Mouse (Mus musculus) bone marrow, adult 2 months (tissue): ENCODE results near the gene Rfx8. TPM values are rescaled to one million over a fixed set of nuclear protein-coding genes. Genes with fewer than 3 reads are reported as not detected.

ENCODE experiments used
- H3K27ac ChIP-seq: fragments of 200-500 bp; 2 replicates; pipeline ENCODE4 v1.5.1; 2012; ENCODE audit warnings: low read depth, mild to moderate bottlenecking, control low read depth, inconsistent platforms, low read length; ENCODE audit not compliant: control insufficient read depth, poor library complexity, insufficient read depth
- H3K4me1 ChIP-seq: fragments of 200-500 bp; 2 replicates; pipeline ENCODE4 v1.6.1; 2011; ENCODE audit warnings: low read length; ENCODE audit not compliant: control insufficient read depth, insufficient read depth
- H3K4me3 ChIP-seq: fragments of 200-500 bp; replicated peaks from 2 replicates; pipeline ENCODE3; 2011; ENCODE audit warnings: mild to moderate bottlenecking, low read depth, low read length, control low read depth; ENCODE audit not compliant: control insufficient read depth
- CTCF ChIP-seq: fragments of 200-500 bp; IDR thresholded peaks from 2 replicates; pipeline ENCODE4 v1.5.1; 2011; ENCODE audit warnings: low read length, control low read depth; ENCODE audit not compliant: control insufficient read depth, insufficient read depth
- POLR2A ChIP-seq: fragments of 200-500 bp; IDR thresholded peaks from 2 replicates; pipeline ENCODE4 v1.6.1; 2011; ENCODE audit warnings: low read depth, mild to moderate bottlenecking, control low read depth, low read length, borderline replicate concordance; ENCODE audit not compliant: control insufficient read depth
- WGBS: fragments of 180-500 bp; shearing (Covaris S2); methylation state at CpG from one replicate; pipeline ENCODE4 v1.1.7; 2018; 5-methylcytosine and 5-hydroxymethylcytosine counted together
- polyA plus RNA-seq: library from polyadenylated mRNA; stranded (reverse); fragments of >200 nt; gene quantifications from 2 replicates; pipeline ENCODE4 v1.2.4, GENCODE M21; 2011; ENCODE audit warnings: low replicate concordance; ENCODE audit not compliant: missing spikeins, insufficient read depth, insufficient read length

Rfx8 gene
- polyA plus RNA-seq: not detected in 2 replicates

DNA sequence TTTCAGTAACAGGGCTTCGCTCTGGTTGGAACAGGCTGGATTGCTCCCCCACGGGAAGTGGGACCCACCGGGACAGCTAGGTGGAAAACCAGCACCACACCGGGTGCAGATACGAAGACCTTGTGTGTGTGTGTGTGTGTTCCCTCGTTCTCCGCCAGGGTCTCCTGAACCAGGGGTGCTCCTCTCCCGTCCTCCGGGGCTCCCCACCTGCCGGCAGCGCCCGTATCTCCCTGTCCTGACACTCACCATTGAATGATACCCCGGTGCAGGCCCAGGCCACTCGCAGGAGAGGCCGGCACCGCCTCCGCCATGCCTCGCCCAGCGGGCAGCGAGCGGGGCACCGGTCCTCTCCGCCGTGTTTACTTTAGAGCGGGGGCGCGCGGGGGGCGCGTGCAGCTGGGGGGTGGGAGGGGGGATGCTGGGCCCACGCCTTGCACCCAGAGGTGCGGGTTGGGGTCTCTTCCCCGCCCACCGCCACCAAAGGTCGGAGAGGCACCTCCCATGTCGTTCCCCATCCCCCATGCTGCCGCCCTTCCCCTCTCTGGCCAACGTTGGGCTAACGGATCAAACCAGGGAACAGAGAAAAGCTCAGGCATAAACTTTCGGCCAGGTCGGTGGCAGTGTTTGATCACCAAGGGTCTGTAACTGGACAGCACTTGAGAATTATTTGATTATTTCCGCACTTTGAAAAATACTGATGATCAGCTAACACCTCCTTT lies at the start of gene Rfx8:
Rfx8 (minus strand) TSS at position 366 of the 719 bp plus-strand sequence.
- Histone ChIP-seq H3K4me1 (no peaks in the 10 kb centered on the region), H3K4me3 (peak within 1 kb of the TSS; percentile 9), H3K27ac (no peak within 1 kb of the TSS)
- TF ChIP-seq CTCF (no peak), POLR2A (no peak)
- WGBS: 30% methylated on average over 42 of the region's 42 CpGs

DNA sequence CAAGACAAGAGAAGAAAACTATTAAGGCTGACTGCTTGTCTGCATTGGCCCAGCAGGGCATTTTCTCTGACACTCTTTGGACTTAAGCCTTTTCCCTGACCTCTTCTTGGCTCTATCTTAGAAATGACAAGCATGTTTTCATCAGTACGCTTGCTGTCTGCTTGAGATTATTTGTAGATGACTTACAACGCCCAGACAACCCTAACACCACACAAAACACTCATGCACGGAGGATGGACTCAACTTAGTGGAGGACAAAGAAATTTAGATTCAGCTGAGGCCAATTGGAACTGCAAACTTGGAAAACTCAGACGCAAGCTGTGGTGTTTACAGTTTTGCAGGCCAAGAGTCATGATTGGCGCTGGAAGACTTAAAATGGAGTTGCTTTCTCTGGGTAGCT lies 49.6 kb upstream of the Rfx8 start:
- H3K27ac ChIP-seq: no peak overlapping the region
- TF ChIP-seq POLR2A (no peak), CTCF (no peak)
- 80% methylated on average over 5 of the region's 5 CpGs for WGBS
- no peak overlapping the region for H3K4me3 ChIP-seq
- H3K4me1 ChIP-seq: no peaks in the 10 kb centered on the region; the same call in 1 of the 2 replicates

DNA sequence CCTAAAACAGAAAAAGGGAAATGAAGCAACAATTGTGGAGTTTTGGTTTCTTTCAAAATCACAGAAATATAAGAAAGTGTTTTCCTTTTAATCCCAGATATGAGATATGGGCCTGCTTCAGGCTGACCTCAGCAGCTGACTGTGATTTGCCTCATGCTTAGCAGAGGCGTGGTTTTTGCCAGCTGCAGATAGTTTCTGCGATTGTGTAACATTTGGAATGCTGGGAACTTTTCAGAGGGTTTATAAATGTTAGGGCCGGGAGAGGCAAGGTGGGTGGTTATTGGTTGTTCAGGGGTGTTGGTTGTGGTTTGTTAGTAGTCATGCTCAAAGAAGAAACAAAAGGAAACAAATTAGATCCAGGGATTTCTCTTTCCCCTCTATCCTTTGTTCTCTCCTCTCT lies 47.2 kb upstream of the Rfx8 start:
- Histone ChIP-seq H3K4me1 (no peaks in the 10 kb centered on the region; the same call in 1 of the 2 replicates), H3K27ac (no peak overlapping the region), H3K4me3 (no peak overlapping the region)
- TF ChIP-seq CTCF: no peak
- no peak for TF ChIP-seq POLR2A
- 58% methylated on average over 3 of the region's 3 CpGs for WGBS

DNA sequence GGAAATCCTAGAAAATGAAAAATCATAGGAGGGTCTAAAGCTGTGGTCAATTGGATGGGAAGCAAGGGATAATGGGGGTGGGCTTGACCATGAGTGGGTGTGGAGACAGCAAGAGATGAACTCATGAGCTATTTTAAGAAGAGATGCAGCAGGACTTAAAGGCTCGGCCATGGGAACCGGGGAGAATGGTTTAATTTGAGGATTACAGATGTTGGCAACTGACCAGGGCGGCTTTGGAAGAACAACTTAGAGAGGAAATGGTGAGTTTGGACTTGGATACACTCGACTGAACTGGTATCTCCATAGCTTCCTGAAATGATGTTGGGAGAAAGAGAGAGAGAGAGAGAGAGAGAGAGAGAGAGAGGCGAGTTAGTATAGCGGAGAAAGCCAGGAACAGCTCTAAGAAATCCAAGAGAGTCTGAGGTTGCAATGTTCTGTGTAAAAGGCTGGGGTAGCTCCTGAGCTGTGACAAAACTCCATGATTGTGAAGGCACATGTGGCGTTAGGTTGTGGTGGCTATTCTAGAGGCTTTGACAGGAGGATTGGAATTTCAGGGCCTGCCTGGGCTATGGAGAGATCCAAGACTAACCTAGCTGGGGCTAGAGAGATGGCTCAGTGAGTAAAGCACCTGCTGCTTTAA lies 45.2 kb upstream of the Rfx8 start:
- no peak for TF ChIP-seq CTCF
- TF ChIP-seq POLR2A: no peak
- WGBS: 79% methylated on average over 7 of the region's 7 CpGs
- Histone ChIP-seq H3K27ac (no peak overlapping the region), H3K4me1 (peaks cover 2% of the 10 kb centered on the region; the same call in 1 of the 2 replicates), H3K4me3 (no peak overlapping the region)

DNA sequence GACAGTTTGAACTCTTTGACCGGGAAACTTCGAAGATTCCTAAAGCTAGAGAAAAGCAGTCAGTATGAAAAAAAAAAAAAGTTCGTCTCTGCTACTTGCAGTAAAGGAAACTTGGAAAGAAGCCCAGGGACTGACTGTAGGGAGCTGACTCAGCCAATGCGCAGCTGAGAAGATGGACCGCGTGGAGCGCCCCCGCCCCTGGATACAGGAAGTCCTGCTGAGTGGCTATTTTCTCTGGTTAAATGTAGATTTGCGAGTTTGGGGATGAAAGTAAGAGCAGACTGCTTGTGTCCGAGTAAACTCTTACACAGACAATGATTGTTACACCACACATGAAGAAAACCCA lies 41.2 kb upstream of the Rfx8 start:
- Histone ChIP-seq H3K27ac (no peak overlapping the region), H3K4me3 (no peak overlapping the region), H3K4me1 (0 out of 2 replicates have a peak, but pooled peaks cover 2% of the 10 kb centered on the region)

DNA sequence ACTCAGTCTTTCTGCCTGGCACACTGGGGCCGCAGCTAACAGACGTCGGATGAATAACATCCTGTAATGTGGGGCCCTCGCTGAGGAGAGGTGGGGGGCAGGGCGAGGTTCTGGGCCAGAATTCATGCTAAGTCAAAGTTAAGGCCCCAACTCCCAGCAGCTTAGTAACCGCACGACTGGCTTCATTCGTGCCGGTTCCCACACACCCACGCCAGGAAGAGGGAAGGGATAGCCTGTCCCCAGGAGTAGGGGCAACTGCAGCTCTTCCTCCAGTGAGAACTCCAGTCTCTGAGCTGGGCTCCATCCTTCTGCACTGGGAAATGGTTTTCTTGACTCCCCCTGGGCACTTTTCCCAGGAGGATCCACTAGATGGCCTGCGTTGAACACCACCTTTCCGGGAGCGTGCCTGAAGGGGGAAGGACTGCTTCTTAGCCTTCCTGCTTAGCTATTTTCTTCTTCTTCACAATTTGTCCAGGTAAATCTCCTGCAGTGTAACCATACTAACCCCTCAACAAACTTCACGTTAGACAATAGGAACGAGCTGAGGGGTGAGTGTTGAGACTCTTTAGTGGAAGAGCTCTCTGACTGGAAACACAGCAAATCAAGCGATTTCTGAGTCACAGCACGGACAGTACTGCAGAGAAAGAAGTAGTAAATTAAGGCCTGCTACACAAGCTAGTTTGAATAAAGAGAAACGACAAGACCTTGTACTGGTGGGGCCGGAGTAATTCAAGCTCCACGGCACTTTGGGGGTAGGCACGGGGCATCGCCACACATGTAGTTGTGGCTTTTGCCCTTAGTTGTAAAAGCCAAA lies 40.6 kb upstream of the Rfx8 start:
- no peak overlapping the region for H3K27ac ChIP-seq
- 1% methylated on average over 22 of the region's 22 CpGs for WGBS
- no peak overlapping the region for H3K4me3 ChIP-seq
- 0 out of 2 replicates have a peak, but pooled peaks cover 2% of the 10 kb centered on the region for H3K4me1 ChIP-seq
- TF ChIP-seq POLR2A (no peak), CTCF (peak; percentile 37; the same call in 1 of the 2 replicates)

More for the DNA sequence above, 41.2 kb upstream of the Rfx8 start:
- no peak for TF ChIP-seq CTCF
- TF ChIP-seq POLR2A: no peak
- WGBS: 2% methylated on average over 10 of the region's 10 CpGs

DNA sequence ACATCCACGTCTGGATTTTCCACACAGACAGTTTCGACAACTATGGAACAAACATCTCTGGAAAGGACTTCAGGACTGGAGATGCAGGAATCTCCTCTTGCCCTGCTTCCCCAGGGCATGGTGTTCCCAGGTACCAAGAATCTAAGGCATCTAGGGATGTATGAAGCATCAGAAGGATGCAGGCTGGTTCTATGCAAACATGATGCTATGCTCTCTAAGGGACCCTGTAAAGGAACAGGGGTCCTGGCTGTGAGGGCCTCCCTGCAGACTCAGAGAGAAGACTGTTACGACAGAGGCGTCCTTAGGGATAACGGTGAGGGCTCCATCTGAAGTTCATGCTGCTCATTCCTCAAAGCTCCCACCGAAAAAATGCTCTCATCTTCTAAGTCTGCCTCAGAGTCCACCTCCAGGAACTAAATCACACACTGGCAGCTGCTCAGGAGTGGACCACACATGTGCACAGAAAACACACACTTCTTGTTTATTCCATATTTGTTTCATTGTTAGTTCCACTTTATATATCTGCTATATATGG lies 39.5 kb upstream of the Rfx8 start:
- H3K4me1 ChIP-seq: 0 out of 2 replicates have a peak, but pooled peaks cover 2% of the 10 kb centered on the region
- 67% methylated on average over 6 of the region's 6 CpGs for WGBS
- no peak overlapping the region for H3K27ac ChIP-seq
- TF ChIP-seq POLR2A (no peak), CTCF (no peak)
- H3K4me3 ChIP-seq: no peak overlapping the region
